Mouse (Mus musculus): ENCODE data around the gene Sh3gl3. TPM values are rescaled to one million over a fixed set of nuclear protein-coding genes. Genes with fewer than 3 reads are reported as not detected.

Gene Sh3gl3
- polyA plus RNA-seq (2021; fragmentation: Nextera tagmentation): 7.3 and 50.0 TPM in 2 replicates
- long read RNA-seq, experiment 1, transcript Sh3gl3-201 (9 exons, 1,647 nt): major isoform, 13 of 27 reads
- long read RNA-seq, experiment 1, partial matches to known transcripts: 7 of 27 reads
- long read RNA-seq, experiment 1, other reads (novel, unspliced or antisense): 5 of 27 reads
- long read RNA-seq, experiment 2, partial matches to known transcripts: 9 of 16 reads
- long read RNA-seq, experiment 2, other reads (novel, unspliced or antisense): 3 of 16 reads

DNA sequence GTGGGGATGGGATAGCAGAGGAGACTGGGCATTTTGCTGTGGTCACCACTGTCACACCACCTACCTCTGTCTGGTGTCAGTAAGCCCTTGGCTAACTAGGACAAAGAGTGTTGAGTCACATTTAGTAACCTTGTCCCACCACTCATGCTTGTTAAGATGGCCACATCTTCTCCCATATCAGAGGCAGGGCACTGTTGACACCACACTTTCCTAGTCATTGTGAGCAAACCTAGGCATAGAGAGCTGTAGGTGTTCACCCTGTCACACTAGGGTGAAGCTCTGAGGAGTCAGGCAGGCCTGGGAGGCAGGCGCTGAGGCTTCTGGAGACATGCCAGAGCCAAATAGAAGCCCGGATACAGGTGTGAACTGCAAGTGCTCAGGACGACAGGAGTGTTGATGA lies at the start of gene Sh3gl3:
Gene Sh3gl3 (plus strand): TSS at position 301 of the 400 bp plus-strand sequence.

GRCm38 (mm10) chr7:82335211-82336121 lies 161.8 kb downstream of the Sh3gl3 start, which contains the start of gene Adamtsl3:
Gene Adamtsl3 (plus strand): TSS chr7:82335694.

Other genes starting within 250 kb of the Sh3gl3 start
- 14.0 and 29.8 TPM in 2 replicates for gene Hdgfl3, start 239.4 kb upstream of the Sh3gl3 start, polyA plus RNA-seq (2021; fragmentation: Nextera tagmentation)
- not detected in 2 replicates for gene Bnc1, start 181.5 kb upstream of the Sh3gl3 start, polyA plus RNA-seq (2021; fragmentation: Nextera tagmentation)
- gene Adamtsl3, start 161.9 kb downstream of the Sh3gl3 start, polyA plus RNA-seq (2021; fragmentation: Nextera tagmentation): 0.34 and 0.39 TPM in 2 replicates